Mouse (Mus musculus) spleen, adult 2 months (tissue): ENCODE data around the gene Tmem242. TPM values are rescaled to one million over a fixed set of nuclear protein-coding genes. Genes with fewer than 3 reads are reported as not detected.

Experiments
- DNase-seq, 2 experiments: peaks; one replicate each; pipeline versions ENCODE4 v3.0.0 to v3.0.0-alpha.2; 2012 to 2021; ENCODE audit warnings: low spot score in 2 of 2, low read depth in 1 of 2
- H3K27ac ChIP-seq: fragments of 200-500 bp; 2 replicates; pipeline ENCODE4 v1.5.1; 2012; ENCODE audit warnings: low read length, inconsistent platforms; ENCODE audit not compliant: insufficient read depth
- H3K27me3 ChIP-seq: fragments of 200-500 bp; 2 replicates; pipeline ENCODE4 v1.6.1; 2012; ENCODE audit warnings: mild to moderate bottlenecking, moderate library complexity, low read length, inconsistent platforms; ENCODE audit not compliant: control insufficient read depth, insufficient read depth
- H3K36me3 ChIP-seq: fragments of 200-500 bp; 2 replicates; pipeline ENCODE4 v1.6.1; 2012; ENCODE audit warnings: mild to moderate bottlenecking, low read length, inconsistent platforms; ENCODE audit not compliant: control insufficient read depth, insufficient read depth
- H3K4me1 ChIP-seq: fragments of 200-500 bp; 2 replicates; pipeline ENCODE4 v1.6.1; 2011; ENCODE audit warnings: inconsistent platforms; ENCODE audit not compliant: control insufficient read depth, insufficient read depth, insufficient read length
- H3K4me3 ChIP-seq: fragments of 200-500 bp; 2 replicates; pipeline ENCODE4 v1.5.1; 2011; ENCODE audit warnings: mild to moderate bottlenecking, inconsistent platforms; ENCODE audit not compliant: insufficient read depth, insufficient read length; ENCODE audit errors: extremely low read depth
- CTCF ChIP-seq: fragments of 200-500 bp; IDR thresholded peaks from 2 replicates; pipeline ENCODE4 v1.5.1; 2011; ENCODE audit warnings: mild to moderate bottlenecking, inconsistent platforms; ENCODE audit not compliant: insufficient read depth, insufficient read length, insufficient replicate concordance; ENCODE audit errors: extremely low read depth
- POLR2A ChIP-seq: fragments of 200-500 bp; IDR thresholded peaks from 2 replicates; pipeline ENCODE4 v1.6.1; 2011; ENCODE audit warnings: low read depth, low read length, inconsistent platforms
- WGBS: fragments of 180-500 bp; shearing (Covaris S2); methylation state at CpG from one replicate; pipeline ENCODE4 v1.1.7; 2018; 5-methylcytosine and 5-hydroxymethylcytosine counted together
- polyA plus RNA-seq: library from polyadenylated mRNA; depleted of rRNA; stranded (reverse); fragments of >200 nt; gene quantifications from 2 replicates; pipeline ENCODE4 v1.2.3, GENCODE M21; 2012

The Tmem242 gene
- polyA plus RNA-seq, 1 experiment, result 3.2 TPM

- TF ChIP-seq CTCF (no peak), POLR2A (no peak)
- Histone ChIP-seq H3K27me3 (no peaks in the 10 kb centered on the region), H3K36me3 (no peaks in the 10 kb centered on the region), H3K4me3 (peak overlapping the region; percentile 84), H3K27ac (peak overlapping the region; percentile 72; the same call in 1 of the 2 replicates), H3K4me1 (no peaks in the 10 kb centered on the region; the same call in 1 of the 2 replicates)
- no peak for DNase-seq
- 2% methylated on average over 8 of the region's 8 CpGs for WGBS
Observed at GRCm38 (mm10) chr17:5439831-5440158, 264 bp downstream of the Tmem242 start.

DNA sequence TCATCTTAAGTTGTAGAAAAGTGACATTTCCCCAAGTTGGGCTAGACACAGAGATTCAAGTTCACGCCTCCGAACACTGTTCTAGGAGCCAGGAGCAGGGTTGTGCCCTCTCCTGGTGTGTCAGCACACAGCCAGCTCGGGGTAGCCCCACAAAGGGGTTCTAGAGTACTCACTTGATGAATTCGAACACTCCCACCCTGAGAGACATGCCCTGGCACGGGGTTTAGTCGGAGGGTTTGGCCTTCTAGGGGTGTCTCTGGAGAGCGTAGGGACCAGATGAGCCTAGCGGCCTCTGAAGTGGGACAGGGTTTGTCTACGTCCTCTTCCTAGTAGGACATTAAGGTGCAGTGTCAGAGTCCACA is 10.3 kb downstream of the Tmem242 start:
- Histone ChIP-seq H3K36me3 (peaks cover 12% of the 10 kb centered on the region), H3K4me3 (no peak overlapping the region), H3K4me1 (no peaks in the 10 kb centered on the region), H3K27me3 (no peaks in the 10 kb centered on the region), H3K27ac (no peak overlapping the region)
- no peak for DNase-seq
- TF ChIP-seq CTCF, result no peak
- no peak for TF ChIP-seq POLR2A
- 85% methylated on average over 9 of the region's 9 CpGs for WGBS

DNA sequence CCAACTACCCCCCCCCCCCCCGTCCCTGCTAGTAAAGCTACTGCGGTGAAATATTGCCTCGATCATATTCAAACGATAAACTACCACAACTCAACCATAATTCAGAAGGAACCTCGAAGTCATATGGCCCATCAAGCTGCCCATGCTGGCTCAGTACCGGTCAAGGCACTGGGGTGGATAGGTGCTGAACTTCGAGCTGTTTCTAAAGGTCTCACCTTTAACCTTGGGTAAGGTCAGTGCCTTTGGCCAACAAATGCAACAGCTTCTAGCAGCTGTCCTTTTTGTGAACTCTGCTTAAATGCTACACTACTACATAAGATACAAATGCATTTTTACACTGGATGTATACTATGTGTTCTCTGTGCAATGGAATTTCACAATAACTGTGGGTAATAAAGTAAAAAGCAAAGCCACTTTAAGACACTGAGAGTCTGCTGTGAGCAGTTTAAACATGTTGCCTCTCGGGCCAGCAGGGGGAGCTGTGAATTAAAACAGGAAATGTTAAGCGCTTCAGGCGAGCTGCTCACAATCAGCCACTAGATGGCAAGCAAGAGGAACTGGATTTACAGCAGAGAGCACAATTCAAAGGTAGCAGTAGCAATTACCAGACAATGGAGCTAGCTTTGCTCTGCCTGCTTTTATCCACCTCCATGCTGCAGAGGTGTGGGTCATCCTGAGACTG is 10.8 kb downstream of the Tmem242 start:
- H3K36me3 ChIP-seq, result peaks cover 12% of the 10 kb centered on the region
- H3K27ac ChIP-seq, result no peak overlapping the region
- DNase-seq, result peak; percentile 81 to 88
- H3K4me1 ChIP-seq, result no peaks in the 10 kb centered on the region
- WGBS, result 64% methylated on average over 10 of the region's 10 CpGs
- peak; percentile 97; the same call in 1 of the 2 replicates for TF ChIP-seq CTCF
- no peak for TF ChIP-seq POLR2A
- no peak overlapping the region for H3K4me3 ChIP-seq
- H3K27me3 ChIP-seq, result no peaks in the 10 kb centered on the region

- Histone ChIP-seq H3K4me1 (no peaks in the 10 kb centered on the region), H3K4me3 (no peak overlapping the region), H3K27ac (no peak overlapping the region), H3K27me3 (no peaks in the 10 kb centered on the region), H3K36me3 (no peaks in the 10 kb centered on the region; the same call in 1 of the 2 replicates)
- 44% methylated on average over 3 of the region's 3 CpGs for WGBS
- DNase-seq, result no peak
- no peak for TF ChIP-seq CTCF
- TF ChIP-seq POLR2A, result no peak
Observed at GRCm38 (mm10) chr17:5425204-5425603, 14.9 kb downstream of the Tmem242 start.

- Histone ChIP-seq H3K4me1 (no peaks in the 10 kb centered on the region), H3K27me3 (no peaks in the 10 kb centered on the region), H3K27ac (no peak overlapping the region), H3K36me3 (no peaks in the 10 kb centered on the region; the same call in 1 of the 2 replicates), H3K4me3 (no peak overlapping the region)
- WGBS, result 83% methylated on average over 8 of the region's 8 CpGs
- DNase-seq, result no peak
- TF ChIP-seq CTCF, result no peak
- TF ChIP-seq POLR2A, result no peak
Observed at GRCm38 (mm10) chr17:5424156-5424555, 15.9 kb downstream of the Tmem242 start.

GRCm38 (mm10) chr17:5421835-5422234 is 18.2 kb downstream of the Tmem242 start:
- Histone ChIP-seq H3K36me3 (peaks cover 5% of the 10 kb centered on the region; the same call in 1 of the 2 replicates), H3K4me3 (no peak overlapping the region), H3K27me3 (no peaks in the 10 kb centered on the region), H3K4me1 (no peaks in the 10 kb centered on the region), H3K27ac (no peak overlapping the region)
- DNase-seq, result no peak
- whole genome bisulfite sequencing, result 56% methylated on average over 4 of the region's 4 CpGs
- TF ChIP-seq POLR2A (no peak), CTCF (no peak)

GRCm38 (mm10) chr17:5419771-5420518 is 20.1 kb downstream of the Tmem242 start:
- H3K27ac ChIP-seq, result no peak overlapping the region
- WGBS, result 87% methylated on average over 6 of the region's 6 CpGs
- H3K4me3 ChIP-seq, result no peak overlapping the region
- no peak for DNase-seq
- H3K36me3 ChIP-seq, result peaks cover 5% of the 10 kb centered on the region; the same call in 1 of the 2 replicates
- no peaks in the 10 kb centered on the region for H3K27me3 ChIP-seq
- no peaks in the 10 kb centered on the region for H3K4me1 ChIP-seq
- TF ChIP-seq CTCF (no peak), POLR2A (no peak)
